Mouse (Mus musculus): ENCODE data around the gene Dph2.

Gene Dph2

DNA sequence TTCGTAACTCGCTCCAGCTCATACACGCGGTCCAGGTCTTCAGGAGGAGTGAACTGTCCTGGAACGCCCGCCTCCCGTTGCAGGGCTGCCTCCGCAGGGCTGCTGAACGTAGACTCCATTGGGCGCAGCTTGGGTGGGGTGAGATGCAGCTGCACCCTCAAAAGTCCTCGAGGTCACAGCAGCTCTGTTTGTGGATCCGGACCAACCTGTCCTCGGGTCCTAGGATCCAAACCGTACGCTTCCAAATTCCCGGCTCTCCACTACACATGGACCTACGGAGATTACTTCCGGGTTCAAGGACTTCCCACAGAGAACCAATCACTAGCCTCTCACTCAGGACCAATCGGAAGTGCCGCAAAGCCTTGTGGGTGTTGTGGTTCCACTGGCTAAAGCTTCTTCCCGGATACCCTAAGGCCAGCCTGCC is at the start of gene Dph2:
TSS of gene Dph2 (minus strand) at position 295 of the 424 bp plus-strand sequence.
- peak; percentile 72 for DNase-seq (ENCODE audit: extremely low spot score, low spot score)

DNA sequence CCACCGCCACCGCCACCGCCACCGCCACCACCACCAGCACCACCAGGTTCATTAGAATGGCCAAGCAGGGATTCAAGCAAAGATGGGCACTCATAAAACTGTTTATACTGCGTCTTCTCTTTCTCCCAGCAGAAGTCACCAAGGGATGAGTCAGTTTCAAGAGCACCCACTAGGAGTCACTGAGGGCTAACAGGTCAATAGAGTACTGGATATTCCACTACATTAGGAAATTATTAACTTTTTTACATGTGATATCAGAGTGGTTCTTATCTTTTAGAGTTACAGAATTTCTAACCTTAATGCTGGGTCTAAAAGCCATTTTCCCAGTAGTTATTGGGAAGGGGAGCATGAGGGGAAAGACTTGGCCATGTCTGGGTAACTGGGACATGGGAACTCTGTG is 45.1 kb upstream of the Dph2 start:
- DNase-seq (ENCODE audit: extremely low spot score, low spot score): no peak

DNA sequence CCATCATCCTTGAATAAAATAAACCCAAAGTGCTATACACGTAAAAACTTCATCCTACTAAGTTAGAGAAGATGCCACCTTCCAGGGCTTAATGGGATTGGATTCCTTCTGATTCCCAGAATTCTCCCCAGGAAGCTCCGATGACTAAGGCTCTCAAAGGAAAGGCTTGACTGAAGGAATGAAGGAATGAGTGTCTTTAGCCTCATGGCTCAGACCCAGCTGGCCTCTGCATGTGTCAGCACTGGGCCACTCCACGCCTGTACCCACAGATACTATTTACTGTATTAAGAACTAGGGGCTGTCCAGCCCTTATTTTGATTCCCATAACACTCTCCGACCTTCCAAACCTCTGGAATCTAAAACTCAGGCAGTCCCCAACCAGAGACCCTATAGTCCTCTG is 42.2 kb upstream of the Dph2 start:
- no peak for DNase-seq (ENCODE audit: extremely low spot score, low spot score)

DNA sequence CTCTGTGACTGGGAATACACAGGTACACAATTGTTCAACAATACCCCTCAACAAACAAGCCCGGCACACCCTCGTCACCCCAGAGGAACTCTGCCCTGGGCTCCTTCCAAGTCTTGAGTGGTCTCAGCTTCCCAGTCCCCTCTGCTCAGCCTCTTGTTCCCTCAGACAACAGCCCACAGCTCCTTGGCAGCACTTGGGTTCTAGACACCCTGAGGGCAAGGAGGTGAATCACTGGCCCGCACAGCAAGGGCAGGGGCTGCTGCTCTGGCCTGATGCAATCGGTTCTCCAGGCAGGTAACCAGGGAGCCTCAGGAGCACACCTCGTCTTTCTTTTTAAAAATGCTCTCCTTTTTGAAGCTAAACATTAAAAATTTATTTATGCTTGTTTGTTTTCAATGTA is 41.4 kb upstream of the Dph2 start:
- no peak for DNase-seq (ENCODE audit: extremely low spot score, low spot score)

DNA sequence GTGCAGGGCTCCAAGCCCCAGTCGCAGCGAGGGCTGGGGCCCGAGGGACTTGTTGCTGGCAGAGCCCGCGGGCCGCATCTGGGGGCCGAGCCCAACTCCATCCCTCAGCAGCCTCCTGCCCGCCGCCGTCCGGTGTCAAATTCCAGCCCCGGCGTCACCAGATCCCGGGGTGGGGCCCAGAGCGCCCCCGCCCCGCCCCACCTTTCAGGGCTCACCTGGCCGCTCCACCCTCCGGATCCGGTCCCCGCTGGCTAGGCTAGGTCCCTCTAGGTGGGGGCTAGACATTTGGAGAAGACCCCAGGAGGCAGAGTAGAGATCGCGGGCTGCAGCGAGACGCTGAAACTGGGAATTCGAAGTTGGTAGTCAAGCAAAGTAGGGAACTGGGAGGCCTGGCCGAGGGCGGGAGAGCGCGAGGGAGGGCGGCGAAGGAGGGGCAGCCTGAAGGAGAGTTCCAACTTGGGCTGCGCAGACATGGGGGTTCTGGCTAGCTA is 37.6 kb upstream of the Dph2 start, which contains the start of gene Artn:
TSS of gene Artn (minus strand) at position 373 of the 491 bp plus-strand sequence.
- DNase-seq (ENCODE audit: extremely low spot score, low spot score): peak; percentile 72

DNA sequence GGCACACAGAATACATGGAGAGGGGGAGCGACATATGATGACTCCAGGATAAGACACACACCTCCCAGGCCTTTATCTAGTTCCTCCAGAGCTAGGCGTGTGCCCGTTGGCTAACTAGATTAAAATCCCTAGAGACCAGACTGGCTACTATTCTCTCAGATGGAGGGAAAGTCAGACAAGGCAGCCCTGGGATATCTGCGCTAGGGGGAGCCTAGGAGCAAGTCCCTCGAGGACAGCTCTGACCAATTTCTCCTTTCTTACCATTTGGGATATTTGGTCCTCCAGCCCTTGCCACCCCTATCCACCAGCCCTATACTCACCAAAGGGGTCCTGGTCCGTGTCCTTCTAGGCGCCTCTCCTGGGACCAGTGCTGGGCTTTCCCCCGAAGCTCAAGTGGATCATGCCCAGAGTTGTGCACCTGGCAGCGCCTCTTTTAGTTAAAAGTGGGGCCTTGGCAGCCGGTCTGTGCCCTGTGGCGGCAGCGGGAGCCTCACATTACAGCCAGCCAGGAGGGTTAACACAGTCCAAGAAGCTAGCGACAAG is 36.9 kb upstream of the Dph2 start:
- no peak for DNase-seq (ENCODE audit: extremely low spot score, low spot score)

DNA sequence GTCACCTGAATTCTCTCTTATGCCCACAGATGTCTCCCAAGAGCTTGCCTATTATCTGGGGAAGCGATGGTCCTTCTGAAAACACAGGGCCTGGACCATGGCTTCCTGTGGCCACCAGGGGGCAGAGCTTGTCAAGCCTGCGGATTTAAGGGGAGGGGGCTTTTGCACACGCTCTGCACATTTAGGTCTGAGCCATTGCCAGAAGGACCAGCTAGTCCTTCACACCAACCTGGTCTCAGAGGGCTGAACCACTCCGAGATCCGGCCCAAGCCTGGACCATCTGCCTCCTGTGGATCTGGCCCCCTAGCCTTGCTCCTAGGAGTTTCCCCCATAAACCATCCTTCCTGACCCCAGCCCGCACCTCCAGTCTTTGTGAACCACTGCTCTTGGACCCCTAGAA is 36.4 kb upstream of the Dph2 start:
- peak; percentile 85 for DNase-seq (ENCODE audit: extremely low spot score, low spot score)

DNA sequence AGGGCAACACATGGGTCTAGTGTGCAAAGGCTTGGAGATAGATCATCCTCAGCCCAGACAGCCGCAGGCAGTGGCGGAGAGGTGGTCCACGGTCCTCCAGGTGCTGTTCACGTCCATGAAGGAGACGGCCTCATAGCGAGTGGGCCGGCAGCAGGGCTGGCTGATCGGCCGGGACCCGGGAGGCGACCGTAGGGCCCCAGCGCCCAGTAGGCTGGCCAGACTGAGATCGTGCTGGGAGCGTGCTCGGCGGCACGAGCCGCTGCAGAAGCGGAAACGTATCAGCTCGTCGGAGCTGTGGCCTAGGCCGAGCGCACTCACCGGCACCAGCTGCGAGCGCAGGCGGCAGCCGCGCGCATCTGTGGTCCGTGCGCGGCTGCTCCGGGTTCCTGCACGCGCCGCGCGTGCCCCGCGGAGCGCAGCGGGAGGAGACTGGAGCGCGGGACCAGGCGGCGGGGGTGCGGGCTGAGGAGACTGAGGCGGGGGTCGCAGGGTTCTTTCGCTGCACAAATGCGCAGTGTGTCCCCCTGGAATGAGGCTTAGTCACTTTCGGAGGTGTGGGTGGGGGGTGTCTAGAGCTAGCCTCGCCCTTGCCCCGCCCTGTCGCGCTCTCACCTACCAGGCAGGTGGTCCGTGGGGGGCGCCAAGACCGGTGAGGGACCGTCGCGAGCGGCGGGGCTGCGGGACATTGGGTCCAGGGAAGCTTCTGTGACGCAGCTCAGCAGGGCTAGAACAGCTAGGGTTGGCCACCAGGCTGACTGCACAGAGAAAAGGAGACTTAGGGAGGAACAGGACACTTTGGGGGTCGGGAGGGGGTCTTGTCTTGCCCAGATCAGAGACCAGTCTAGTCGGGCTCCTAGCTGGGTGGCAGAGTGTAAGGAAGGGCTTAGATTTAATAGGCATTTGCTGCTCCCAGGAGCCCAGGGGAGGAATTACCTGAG is 35.0 kb upstream of the Dph2 start:
- DNase-seq (ENCODE audit: extremely low spot score, low spot score): peak; percentile 60

DNA sequence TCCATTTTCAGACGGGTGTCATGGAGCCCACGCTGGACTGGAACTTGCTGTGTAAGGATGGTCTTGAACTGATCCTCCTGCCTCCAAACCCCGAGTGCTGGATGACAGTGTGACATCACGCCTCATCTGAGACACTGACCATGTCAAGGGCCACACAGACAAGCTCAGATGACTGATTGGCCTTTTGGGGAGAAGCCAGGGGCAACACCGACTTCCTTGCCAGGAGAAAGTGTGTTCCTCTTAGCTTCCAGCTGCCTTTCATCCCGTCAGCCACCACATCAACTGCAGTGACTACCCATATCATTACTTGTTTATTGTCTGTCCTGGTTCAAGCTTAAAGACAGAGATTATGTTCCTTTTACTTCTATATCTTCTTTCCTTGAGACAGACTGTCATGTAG is 33.1 kb upstream of the Dph2 start:
- DNase-seq (ENCODE audit: extremely low spot score, low spot score): no peak

DNA sequence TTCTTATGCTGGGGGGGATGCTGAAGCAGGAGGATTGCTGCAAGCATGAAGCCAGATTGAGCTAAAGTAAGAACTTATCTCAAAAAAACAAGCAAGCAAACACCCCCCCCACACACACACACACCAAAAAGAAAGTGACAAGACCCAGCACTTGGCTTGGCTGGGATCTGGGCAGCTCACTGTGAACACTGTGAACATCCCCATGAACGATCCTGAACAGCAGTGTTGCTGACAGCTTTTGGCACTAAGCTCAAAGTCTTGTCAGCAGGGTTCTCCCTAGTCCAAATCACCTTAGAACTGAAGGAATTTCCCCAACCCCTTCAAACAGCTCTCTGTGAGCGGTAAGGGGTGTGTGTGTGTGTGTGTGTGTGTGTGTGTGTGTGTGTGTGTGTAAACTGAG is 31.6 kb upstream of the Dph2 start:
- no peak for DNase-seq (ENCODE audit: extremely low spot score, low spot score)

DNA sequence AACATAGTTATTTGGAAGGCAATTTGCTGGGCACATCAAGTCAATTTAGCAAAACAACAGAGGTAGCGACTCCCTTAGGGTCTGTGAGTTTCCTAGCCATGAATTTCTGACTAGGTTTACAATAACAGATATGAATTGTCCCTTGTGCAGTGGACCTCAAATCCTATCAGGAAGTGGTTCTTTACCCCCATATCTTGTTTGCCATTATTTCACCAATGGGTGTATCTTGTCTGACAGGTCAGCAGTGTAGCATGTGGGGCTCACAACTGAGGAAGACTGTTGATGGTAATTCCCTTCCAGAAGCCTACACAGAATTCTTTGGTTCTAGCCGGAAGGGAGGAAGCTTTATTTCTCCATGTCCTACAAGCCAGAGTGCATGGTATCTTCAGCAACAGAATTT is 29.5 kb upstream of the Dph2 start:
- DNase-seq (ENCODE audit: extremely low spot score, low spot score): no peak

DNA sequence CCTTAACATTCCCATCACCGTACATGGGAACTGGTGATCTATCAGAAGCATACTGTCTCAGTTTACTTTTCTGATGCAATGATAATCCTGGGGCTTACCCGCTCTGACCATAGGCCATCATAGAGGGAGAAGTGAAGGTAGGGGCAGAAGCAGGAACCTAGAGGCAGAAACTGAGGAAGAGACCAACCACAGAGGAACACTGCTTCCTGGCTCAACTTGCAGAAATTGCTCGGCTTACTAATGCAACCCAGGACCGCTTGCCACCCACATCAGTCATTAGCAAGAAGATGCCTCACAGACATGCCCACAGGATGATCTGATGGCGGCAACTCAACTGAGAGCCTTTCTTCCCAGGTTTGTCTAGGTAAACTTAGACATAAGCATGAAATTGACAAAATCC is 26.9 kb upstream of the Dph2 start:
- DNase-seq (ENCODE audit: extremely low spot score, low spot score): no peak

DNA sequence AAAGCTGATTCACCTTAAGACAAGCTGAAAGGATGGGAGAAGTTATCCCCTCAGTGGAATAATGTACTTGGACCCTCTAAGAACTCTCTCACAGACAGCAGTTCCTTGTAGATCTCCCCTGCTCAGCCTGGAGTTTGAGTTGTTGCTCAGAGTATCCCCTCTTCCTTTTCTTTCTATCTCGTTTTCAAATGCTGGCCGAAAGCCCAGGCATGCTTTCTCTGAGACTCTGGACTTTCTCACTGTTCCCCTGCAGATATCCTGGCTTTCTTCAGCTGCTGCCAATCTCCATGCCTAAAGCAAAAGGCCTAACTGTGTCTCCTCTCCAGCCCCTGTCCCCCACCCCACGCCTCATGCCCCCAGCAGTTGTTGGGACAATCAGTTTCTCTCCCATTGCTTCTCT is 26.4 kb upstream of the Dph2 start:
- no peak for DNase-seq (ENCODE audit: extremely low spot score, low spot score)

DNA sequence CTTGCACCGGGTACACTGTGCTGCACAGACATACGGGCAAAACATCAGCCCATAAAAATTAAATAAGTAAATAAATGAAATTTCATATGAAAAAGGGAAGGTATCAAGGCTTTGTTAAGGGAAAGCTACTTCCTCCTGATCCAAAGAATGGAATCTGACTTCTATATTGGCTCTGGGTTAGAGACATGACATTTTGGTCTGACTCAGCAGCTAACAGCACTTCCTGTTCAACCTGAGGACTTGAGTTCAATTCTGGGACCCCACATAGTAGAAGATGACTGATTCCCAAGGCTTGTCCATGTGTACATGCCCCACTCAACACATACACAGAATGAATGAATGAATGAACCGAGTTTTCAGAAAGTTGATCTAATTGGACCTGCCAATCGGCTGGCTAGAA is 26.0 kb upstream of the Dph2 start:
- DNase-seq (ENCODE audit: extremely low spot score, low spot score): no peak

DNA sequence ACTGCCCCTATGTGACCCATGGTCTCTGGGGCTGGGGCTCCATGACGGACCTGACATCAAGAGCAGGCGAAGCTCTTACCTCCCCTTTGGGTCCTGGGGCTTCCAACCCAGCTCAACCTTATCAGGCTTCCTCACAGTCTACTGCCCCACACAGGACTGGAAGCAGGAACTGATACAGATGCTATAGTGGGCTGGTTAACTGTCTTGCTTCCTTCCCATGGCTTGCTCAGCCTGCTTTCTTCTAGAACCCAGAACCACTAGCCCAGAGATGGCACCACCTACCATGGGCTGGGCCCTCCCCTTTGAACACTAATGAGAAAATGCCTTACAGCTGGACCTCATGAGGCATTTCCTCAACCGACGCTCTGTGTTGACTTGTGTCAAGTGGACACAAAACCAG is 25.6 kb upstream of the Dph2 start:
- no peak for DNase-seq (ENCODE audit: extremely low spot score, low spot score)

DNA sequence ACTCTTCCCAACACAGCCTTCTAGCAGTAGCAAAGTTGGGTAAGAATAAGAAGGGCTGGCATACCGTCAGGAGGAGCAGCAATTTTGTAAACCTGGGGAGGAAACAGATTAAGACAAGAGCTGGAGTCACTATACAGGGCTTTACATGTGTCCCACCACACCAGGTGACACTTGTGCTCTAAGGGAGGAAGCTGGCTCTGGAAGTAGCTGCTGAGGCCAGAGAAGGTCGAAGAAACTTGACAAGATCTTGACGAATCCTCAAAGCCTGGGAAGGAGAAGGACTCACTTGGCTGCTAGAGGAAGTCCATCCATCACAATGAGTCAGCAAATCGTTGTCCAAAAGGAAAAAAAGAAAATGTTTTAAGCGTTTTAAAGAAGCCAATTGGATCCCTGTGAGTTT is 24.6 kb upstream of the Dph2 start:
- DNase-seq (ENCODE audit: extremely low spot score, low spot score): no peak

DNA sequence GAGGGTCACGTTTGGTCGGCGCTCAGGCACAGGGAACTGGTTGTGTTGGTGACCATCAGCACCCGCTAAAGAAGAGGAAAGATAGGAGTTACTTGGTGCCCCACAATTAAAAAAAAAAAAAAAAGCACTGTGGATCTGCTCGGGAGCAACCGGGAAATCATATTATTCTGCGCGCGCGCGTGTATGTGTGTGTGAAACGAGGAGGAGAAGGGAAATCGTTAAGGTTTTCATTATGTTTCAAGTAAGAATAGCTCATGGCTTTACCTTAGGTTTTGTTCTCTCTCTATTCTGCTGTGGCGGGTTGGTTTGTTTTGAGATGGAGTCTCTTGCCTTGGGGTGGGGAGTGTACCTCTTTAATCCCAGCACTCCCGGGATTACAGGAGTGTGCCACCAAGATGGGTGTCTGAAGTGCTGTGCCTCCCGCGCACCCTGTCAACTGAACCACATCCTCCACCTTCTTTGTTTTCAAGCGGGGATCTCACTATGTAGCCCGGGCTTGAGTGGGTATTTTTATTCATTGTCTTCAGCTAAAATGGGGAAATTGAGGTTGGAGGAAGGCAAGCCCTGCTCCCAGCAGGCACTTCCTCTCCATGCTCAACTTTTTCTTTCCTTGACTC is 23.8 kb upstream of the Dph2 start:
- peak; percentile 31 for DNase-seq (ENCODE audit: extremely low spot score, low spot score)

DNA sequence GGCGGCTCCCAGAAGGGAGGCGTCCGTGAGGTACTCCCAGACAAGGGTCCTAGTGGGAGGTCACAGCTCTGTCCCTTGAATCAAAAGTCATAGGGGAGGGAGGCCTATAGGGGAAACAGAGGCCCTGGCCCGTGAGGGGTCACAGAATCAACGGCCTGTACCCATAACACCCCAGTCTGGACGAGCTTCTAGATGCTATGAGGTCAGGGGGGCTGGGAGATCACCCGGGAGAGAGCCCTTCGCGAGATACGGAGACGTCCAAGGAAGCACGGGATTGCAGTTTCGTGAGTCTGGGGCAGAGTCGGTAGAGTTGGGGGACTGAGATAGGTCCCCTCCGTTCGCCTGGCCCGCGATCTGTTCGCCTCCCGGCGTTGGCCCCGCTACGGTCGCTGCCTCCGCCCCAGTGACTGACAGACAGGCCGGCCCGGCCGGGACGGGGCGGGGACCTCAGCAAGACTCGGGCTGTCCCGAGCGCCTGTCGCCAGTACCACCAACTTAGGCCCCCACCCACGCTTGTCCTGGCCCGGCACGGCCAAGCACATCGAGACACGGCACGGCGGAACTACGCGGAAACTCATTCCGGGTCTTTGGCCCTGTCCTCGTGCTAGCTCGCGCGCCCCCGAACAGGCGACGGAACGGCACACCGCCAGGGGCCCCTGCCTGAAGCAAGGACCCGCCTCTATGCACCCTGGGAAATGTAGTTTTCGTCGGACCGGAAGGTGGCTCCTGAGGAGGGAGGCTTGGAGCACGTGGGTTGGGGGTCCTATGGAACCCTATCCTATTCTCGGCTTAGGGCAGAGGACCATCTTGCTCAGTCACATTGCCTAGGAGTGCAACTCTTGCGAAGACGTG is 23.0 kb upstream of the Dph2 start, which contains the start of gene Ipo13:
TSS of gene Ipo13 (minus strand) at position 409 of the 852 bp plus-strand sequence.
- peak; percentile 98 for DNase-seq (ENCODE audit: extremely low spot score, low spot score)

DNA sequence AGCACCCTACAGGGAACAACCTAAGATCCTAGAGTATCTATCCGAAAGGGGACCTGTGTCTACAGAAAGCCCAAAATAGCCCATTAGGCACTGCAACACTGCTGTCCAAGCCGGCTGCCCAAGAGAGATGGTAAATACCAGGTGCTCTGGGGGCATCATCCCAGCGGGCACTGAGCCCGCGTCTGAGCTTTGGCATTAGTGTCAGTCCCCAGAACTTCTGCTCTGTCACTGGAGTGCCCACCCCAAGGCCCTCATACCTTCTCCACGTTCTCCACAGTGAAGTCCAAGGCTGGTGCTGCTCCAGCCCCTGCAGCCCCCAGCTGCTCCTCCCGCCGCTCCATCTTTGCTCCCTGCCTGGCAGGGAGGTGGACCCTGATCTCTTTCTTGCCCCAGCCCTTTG is 22.2 kb upstream of the Dph2 start:
- no peak for DNase-seq (ENCODE audit: extremely low spot score, low spot score)

DNA sequence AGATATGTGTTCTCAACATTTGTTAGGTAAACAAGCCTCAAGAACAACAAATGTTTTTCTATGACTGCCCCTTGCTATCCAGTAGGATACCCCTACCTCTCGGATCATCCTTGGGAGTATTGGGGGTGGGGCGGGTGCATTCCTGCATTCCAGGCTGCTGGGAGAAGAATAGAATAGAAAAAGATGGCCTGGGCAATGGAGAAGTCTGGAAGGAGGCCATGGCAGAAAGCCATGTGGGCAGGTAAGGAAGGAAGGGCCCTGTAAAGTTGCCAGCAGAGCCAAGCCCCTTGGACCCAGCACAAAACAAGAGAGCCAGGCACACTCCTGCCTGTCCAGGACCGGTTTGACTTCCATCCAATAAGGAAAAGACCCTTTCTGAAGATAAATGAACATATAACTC is 21.6 kb upstream of the Dph2 start:
- DNase-seq (ENCODE audit: extremely low spot score, low spot score): no peak

DNA sequence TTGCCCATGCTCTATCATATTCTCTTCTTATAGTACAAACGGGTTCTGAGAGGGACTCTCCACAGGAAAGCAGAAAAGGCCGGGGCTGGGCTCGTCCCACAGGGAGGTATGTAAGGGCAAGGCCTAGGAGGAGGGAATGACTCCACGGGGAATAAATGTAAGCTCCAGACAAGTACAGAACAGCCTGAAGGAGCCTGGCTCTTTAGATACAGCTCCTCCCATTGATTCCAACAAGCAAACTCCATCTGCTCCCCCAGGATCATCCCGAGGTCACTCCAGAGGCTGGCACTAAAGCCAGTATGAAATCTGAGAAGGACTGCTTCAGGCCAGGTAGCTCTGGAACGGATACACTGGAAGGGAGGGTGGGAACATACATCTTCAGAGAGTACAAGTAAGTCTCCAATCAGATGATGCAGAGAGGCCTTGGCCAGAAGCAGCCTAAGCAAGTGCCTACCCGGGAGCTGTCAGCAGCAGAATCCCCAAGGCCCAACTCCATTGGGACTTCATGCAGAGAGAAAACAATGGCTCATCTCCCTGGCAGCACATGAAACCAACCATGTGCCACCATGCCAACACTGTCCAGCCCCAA is 20.9 kb upstream of the Dph2 start:
- DNase-seq (ENCODE audit: extremely low spot score, low spot score): no peak
